Mouse (Mus musculus) midbrain, embryonic 10.5 days (tissue): ENCODE results near the gene Olfr1477. TPM values are rescaled to one million over a fixed set of nuclear protein-coding genes. Genes with fewer than 3 reads are reported as not detected.
"Not testable (repeated sequence)": the region's sequence is repeated elsewhere in the genome, so short reads cannot be mapped to it uniquely, and the experiment has no call there.

Experiments used
- DNase-seq: peaks from one replicate; pipeline ENCODE4 v3.0.0-alpha.2; 2017; ENCODE audit warnings: low spot score
- H3K27ac ChIP-seq: fragments of 300-500 bp; sonication (generic); replicated peaks from 2 replicates; pipeline ENCODE4 v1.5.1; 2016; ENCODE audit warnings: mild to moderate bottlenecking
- H3K27me3 ChIP-seq: fragments of 300-500 bp; sonication (generic); 2 replicates; pipeline ENCODE4 v1.6.1; 2016; ENCODE audit warnings: low read depth, mild to moderate bottlenecking; ENCODE audit not compliant: poor library complexity, severe bottlenecking
- H3K36me3 ChIP-seq: fragments of 300-500 bp; sonication (generic); 2 replicates; pipeline ENCODE4 v1.6.1; 2016; ENCODE audit warnings: mild to moderate bottlenecking, moderate library complexity
- H3K4me1 ChIP-seq: fragments of 300-500 bp; sonication (generic); 2 replicates; pipeline ENCODE4 v1.6.1; 2016
- H3K4me3 ChIP-seq: fragments of 300-500 bp; sonication (generic); 2 replicates; pipeline ENCODE4 v1.5.1; 2016; ENCODE audit warnings: mild to moderate bottlenecking, moderate library complexity
- H3K9me3 ChIP-seq: fragments of 300-500 bp; sonication (generic); replicated peaks from 2 replicates; pipeline ENCODE4 v1.6.1; 2016; ENCODE audit warnings: mild to moderate bottlenecking
- WGBS: fragments of 180-500 bp; shearing (Covaris S2); methylation state at CpG from one replicate; pipeline ENCODE4 v1.1.7; 2016; 5-methylcytosine and 5-hydroxymethylcytosine counted together
- polyA plus RNA-seq: library from polyadenylated mRNA; unstranded; fragments of >200 nt; fragmentation: Nextera tagmentation; extraction: Ambion mirVana; gene quantifications from 2 replicates; pipeline ENCODE4 v1.2.1, GENCODE M21; 2016

Gene Olfr1477
- polyA plus RNA-seq: not detected in 2 replicates

DNA sequence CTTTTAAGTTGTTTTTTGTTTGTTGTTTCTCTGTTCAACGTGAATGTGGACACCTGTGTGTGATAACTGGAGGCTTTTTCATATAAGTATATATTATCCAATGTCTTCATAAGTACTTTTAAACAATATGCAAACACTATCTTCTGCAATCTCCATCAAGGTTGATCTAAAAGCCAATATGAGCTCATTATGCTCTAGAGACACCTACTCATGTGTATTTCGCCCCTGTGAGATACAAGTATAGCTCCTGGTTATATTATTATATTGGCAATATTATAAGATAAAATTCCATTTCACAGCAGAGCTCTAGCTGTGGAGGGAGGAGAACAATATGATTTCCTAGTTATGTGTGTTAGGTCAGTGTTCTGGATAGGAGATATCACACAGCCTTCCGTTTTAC is at the start of gene Olfr1477:
Olfr1477 (plus strand) TSS at position 301 of the 400 bp plus-strand sequence.
- Histone ChIP-seq H3K9me3 (peaks cover 27% of the 10 kb centered on the region), H3K27me3 (no peaks in the 10 kb centered on the region), H3K36me3 (no peaks in the 10 kb centered on the region), H3K27ac (no peak within 1 kb of the TSS), H3K4me1 (no peaks in the 10 kb centered on the region), H3K4me3 (no peak within 1 kb of the TSS)
- DNase-seq: no peak
- WGBS: 82% methylated on average over 3 of the region's 3 CpGs

DNA sequence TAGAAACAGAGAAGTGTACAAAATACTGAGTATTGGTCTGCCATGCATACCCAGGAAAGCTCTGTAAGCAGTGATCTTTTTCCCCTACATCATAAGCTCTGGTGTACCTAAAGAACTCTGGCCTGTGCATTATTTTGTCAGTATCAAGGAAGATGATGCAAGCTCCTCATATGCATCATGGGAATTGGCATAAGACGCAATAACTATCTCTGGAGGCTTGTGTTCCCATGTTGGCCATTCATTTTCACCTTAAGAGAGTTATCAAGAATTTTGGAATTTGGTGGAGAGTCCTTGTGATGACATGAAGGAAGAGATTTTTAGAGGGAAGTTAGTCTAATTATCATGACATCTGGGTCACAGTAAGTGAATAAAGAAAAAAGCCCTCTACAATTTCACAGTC is 44.4 kb upstream of the Olfr1477 start, which contains the start of gene Olfr1472:
Olfr1472 (minus strand) TSS at position 101 of the 400 bp plus-strand sequence.
- Histone ChIP-seq H3K4me3 (no peak within 1 kb of the TSS), H3K9me3 (peaks cover 39% of the 10 kb centered on the region), H3K36me3 (no peaks in the 10 kb centered on the region), H3K27ac (no peak within 1 kb of the TSS), H3K4me1 (no peaks in the 10 kb centered on the region), H3K27me3 (no peaks in the 10 kb centered on the region)
- no peak for DNase-seq
- WGBS: 82% methylated on average over 1 of the region's 1 CpGs

DNA sequence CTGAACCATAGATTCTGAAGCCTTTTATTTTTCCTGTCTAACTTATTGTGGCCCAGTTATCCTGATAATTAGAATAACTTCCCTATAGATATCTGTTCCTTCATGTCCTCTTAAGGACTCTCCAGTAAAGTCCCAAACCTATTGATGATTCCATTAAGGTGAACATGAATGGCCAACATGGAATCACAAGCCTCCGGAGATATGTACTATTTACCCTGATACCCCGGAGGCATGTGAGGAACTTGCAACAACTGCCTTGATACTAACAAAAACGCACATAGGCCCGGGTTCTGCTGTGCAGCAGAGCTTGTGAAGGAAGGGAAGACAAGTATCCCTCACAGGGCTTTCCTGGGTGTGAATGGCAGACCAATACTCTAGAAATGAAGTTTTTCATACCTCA is 31.1 kb upstream of the Olfr1477 start, which contains the start of gene Olfr1474:
Olfr1474 (plus strand) TSS at position 301 of the 400 bp plus-strand sequence.
- not testable (repeated sequence) for H3K4me1 ChIP-seq, H3K27ac ChIP-seq, H3K27me3 ChIP-seq, H3K36me3 ChIP-seq, DNase-seq, H3K4me3 ChIP-seq, H3K9me3 ChIP-seq
- WGBS: 82% methylated on average over 4 of the region's 4 CpGs

DNA sequence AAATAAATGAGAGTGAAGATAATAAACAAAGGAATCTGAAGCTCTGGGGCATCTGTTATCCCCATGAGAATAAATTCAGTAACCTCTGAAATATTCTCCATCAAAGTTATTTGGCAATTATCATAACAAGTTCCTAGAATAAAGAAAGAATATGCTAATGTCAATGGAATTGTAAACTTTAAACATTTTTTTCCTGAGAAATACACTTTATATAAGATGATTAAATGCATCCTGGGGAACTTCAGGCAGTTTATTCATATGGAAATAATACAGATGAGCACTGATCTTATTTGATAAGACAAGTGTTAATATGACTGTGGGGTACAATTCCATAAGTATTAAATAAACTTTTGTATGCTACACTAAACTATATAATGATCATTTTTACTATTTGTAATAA is 20.2 kb upstream of the Olfr1477 start, which contains the start of gene Olfr1475:
Olfr1475 (minus strand) TSS at position 101 of the 400 bp plus-strand sequence.
- Histone ChIP-seq H3K36me3 (no peaks in the 10 kb centered on the region), H3K27me3 (no peaks in the 10 kb centered on the region), H3K9me3 (0 out of 2 replicates have a peak, but pooled peaks cover under 1% of the 10 kb centered on the region), H3K4me1 (no peaks in the 10 kb centered on the region), H3K27ac (no peak within 1 kb of the TSS), H3K4me3 (no peak within 1 kb of the TSS)
- no peak for DNase-seq

DNA sequence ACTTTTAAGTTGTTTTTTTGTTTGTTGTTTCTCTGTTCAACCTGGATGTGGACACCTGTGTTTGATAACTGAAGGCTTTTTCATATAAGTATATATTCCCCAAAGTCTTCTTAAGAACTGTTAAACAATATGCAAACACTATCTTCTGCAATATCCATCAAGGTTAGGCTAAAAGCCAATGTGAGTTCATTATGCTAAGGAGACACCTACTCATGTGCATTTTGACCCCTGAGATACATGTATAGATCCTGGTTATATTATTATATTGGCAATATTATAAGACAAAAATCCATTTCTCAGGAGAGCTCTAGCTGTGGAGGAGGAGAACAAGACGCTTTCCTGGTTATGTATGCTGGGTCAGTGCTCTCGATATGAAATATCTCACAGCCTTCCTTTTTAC is 27.3 kb downstream of the Olfr1477 start, which contains the start of gene Olfr1480:
Olfr1480 (plus strand) TSS at position 301 of the 400 bp plus-strand sequence.
- Histone ChIP-seq H3K36me3 (no peaks in the 10 kb centered on the region), H3K27ac (no peak within 1 kb of the TSS), H3K4me3 (no peak within 1 kb of the TSS), H3K4me1 (no peaks in the 10 kb centered on the region), H3K9me3 (peaks cover 43% of the 10 kb centered on the region), H3K27me3 (no peaks in the 10 kb centered on the region)
- 81% methylated on average over 2 of the region's 2 CpGs for WGBS
- no peak for DNase-seq

Other genes starting within 250 kb of the Olfr1477 start
- not detected in 2 replicates for gene Olfr1465, start 185.0 kb upstream of the Olfr1477 start, polyA plus RNA-seq
- gene Olfr1466, start 161.7 kb upstream of the Olfr1477 start, polyA plus RNA-seq: not detected in 2 replicates
- gene Olfr1467, start 138.3 kb upstream of the Olfr1477 start, polyA plus RNA-seq: not detected in 2 replicates
- gene Olfr1469, start 92.7 kb upstream of the Olfr1477 start, polyA plus RNA-seq: not detected in 2 replicates
- gene Olfr1471, start 57.1 kb upstream of the Olfr1477 start, polyA plus RNA-seq: not detected in 2 replicates
- not detected in 2 replicates for gene Olfr1472, start 44.5 kb upstream of the Olfr1477 start, polyA plus RNA-seq
- not detected in 2 replicates for gene Olfr1474, start 31.0 kb upstream of the Olfr1477 start, polyA plus RNA-seq
- not detected in 2 replicates for gene Olfr1475, start 20.4 kb upstream of the Olfr1477 start, polyA plus RNA-seq
- gene Olfr1480, start 27.4 kb downstream of the Olfr1477 start, polyA plus RNA-seq: not detected in 2 replicates
- not detected in 2 replicates for gene Olfr1484, start 83.0 kb downstream of the Olfr1477 start, polyA plus RNA-seq
- gene Olfr1487, start 116.8 kb downstream of the Olfr1477 start, polyA plus RNA-seq: not detected in 2 replicates
- gene Olfr1489, start 131.1 kb downstream of the Olfr1477 start, polyA plus RNA-seq: not detected in 2 replicates
- not detected in 2 replicates for gene Olfr1490, start 150.5 kb downstream of the Olfr1477 start, polyA plus RNA-seq
- not detected in 2 replicates for gene Olfr1491, start 196.7 kb downstream of the Olfr1477 start, polyA plus RNA-seq
- not detected in 2 replicates for gene Olfr1493-ps1, start 222.7 kb downstream of the Olfr1477 start, polyA plus RNA-seq
- not detected in 2 replicates for gene Olfr1494, start 239.2 kb downstream of the Olfr1477 start, polyA plus RNA-seq